Mouse (Mus musculus): ENCODE results near the gene Strbp. TPM values are rescaled to one million over a fixed set of nuclear protein-coding genes. Genes with fewer than 3 reads are reported as not detected.

Strbp gene
- polyA plus RNA-seq, 1 experiment from 2014 or later = 45.5 TPM

- DNase-seq (ENCODE audit: low spot score) = no peak
- Histone ChIP-seq H3K4me1 (no peaks in the 10 kb centered on the region), H3K9me3 (replicated peaks) (no peaks in the 10 kb centered on the region), H3K4me3 (no peak overlapping the region), H3K36me3 (no peaks in the 10 kb centered on the region), H3K27me3 (ENCODE audit: low read depth, poor library complexity, severe bottlenecking) (no peaks in the 10 kb centered on the region), H3K27ac (no peak overlapping the region)
- 98% methylated on average over 7 of the region's 7 CpGs for WGBS
Measured at GRCm38 (mm10) chr2:37682197-37682811, 21.4 kb downstream of the Strbp start.

- DNase-seq (ENCODE audit: low spot score) = no peak
- Histone ChIP-seq H3K36me3 (no peaks in the 10 kb centered on the region), H3K27me3 (ENCODE audit: low read depth, poor library complexity, severe bottlenecking) (no peaks in the 10 kb centered on the region), H3K4me3 (no peak overlapping the region), H3K27ac (no peak overlapping the region), H3K9me3 (replicated peaks) (no peaks in the 10 kb centered on the region), H3K4me1 (no peaks in the 10 kb centered on the region)
- WGBS = 80% methylated on average over 1 of the region's 1 CpGs
Measured at GRCm38 (mm10) chr2:37651086-37651485, 52.6 kb downstream of the Strbp start.

- Histone ChIP-seq H3K9me3 (replicated peaks) (no peaks in the 10 kb centered on the region), H3K27me3 (ENCODE audit: low read depth, poor library complexity, severe bottlenecking) (no peaks in the 10 kb centered on the region), H3K4me3 (no peak overlapping the region), H3K36me3 (no peaks in the 10 kb centered on the region), H3K4me1 (no peaks in the 10 kb centered on the region), H3K27ac (no peak overlapping the region)
- WGBS = 88% methylated on average over 2 of the region's 2 CpGs
- DNase-seq (ENCODE audit: low spot score) = no peak
Measured at GRCm38 (mm10) chr2:37649590-37649989, 54.1 kb downstream of the Strbp start.

- H3K36me3 ChIP-seq = no peaks in the 10 kb centered on the region
- WGBS = 88% methylated on average over 1 of the region's 1 CpGs
- DNase-seq (ENCODE audit: low spot score) = no peak
- no peaks in the 10 kb centered on the region for H3K9me3 ChIP-seq (replicated peaks)
- H3K4me3 ChIP-seq = no peak overlapping the region
- no peak overlapping the region for H3K27ac ChIP-seq
- no peaks in the 10 kb centered on the region for H3K4me1 ChIP-seq
- no peaks in the 10 kb centered on the region for H3K27me3 ChIP-seq (ENCODE audit: low read depth, poor library complexity, severe bottlenecking)
Measured at GRCm38 (mm10) chr2:37648966-37649365, 54.7 kb downstream of the Strbp start.

GRCm38 (mm10) chr2:37623343-37623742, 80.3 kb downstream of the Strbp start:
- WGBS = 87% methylated on average over 2 of the region's 2 CpGs
- Histone ChIP-seq H3K9me3 (replicated peaks) (no peaks in the 10 kb centered on the region), H3K4me3 (no peak overlapping the region), H3K27ac (no peak overlapping the region), H3K36me3 (peaks cover 30% of the 10 kb centered on the region), H3K27me3 (ENCODE audit: low read depth, poor library complexity, severe bottlenecking) (no peaks in the 10 kb centered on the region), H3K4me1 (no peaks in the 10 kb centered on the region)
- DNase-seq (ENCODE audit: low spot score) = no peak

- H3K9me3 ChIP-seq (replicated peaks) = no peaks in the 10 kb centered on the region
- H3K27ac ChIP-seq = no peak overlapping the region
- no peak overlapping the region for H3K4me3 ChIP-seq
- H3K4me1 ChIP-seq = no peaks in the 10 kb centered on the region
- H3K36me3 ChIP-seq = peaks cover 27% of the 10 kb centered on the region
- no peaks in the 10 kb centered on the region for H3K27me3 ChIP-seq (ENCODE audit: low read depth, poor library complexity, severe bottlenecking)
- no peak for DNase-seq (ENCODE audit: low spot score)
Measured at GRCm38 (mm10) chr2:37587919-37588318, 115.7 kb downstream of the Strbp start.

- Histone ChIP-seq H3K4me3 (no peak overlapping the region), H3K36me3 (peaks cover 14% of the 10 kb centered on the region)
Measured at GRCm38 (mm10) chr2:37578185-37578584, 125.5 kb downstream of the Strbp start.

GRCm38 (mm10) chr2:37576661-37577060, 127.0 kb downstream of the Strbp start:
- H3K4me3 ChIP-seq = no peak overlapping the region
- H3K27me3 ChIP-seq (ENCODE audit: low read depth, poor library complexity, severe bottlenecking) = no peaks in the 10 kb centered on the region
- H3K36me3 ChIP-seq = peaks cover 14% of the 10 kb centered on the region
- no peak overlapping the region for H3K27ac ChIP-seq
- WGBS = 96% methylated on average over 1 of the region's 1 CpGs
- no peak for DNase-seq (ENCODE audit: low spot score)
- H3K9me3 ChIP-seq (replicated peaks) = no peaks in the 10 kb centered on the region
- no peaks in the 10 kb centered on the region for H3K4me1 ChIP-seq

More at GRCm38 (mm10) chr2:37578185-37578584, 125.5 kb downstream of the Strbp start:
- H3K9me3 ChIP-seq (replicated peaks) = no peaks in the 10 kb centered on the region
- no peaks in the 10 kb centered on the region for H3K27me3 ChIP-seq (ENCODE audit: low read depth, poor library complexity, severe bottlenecking)
- WGBS = 88% methylated on average over 2 of the region's 2 CpGs
- no peaks in the 10 kb centered on the region for H3K4me1 ChIP-seq
- no peak overlapping the region for H3K27ac ChIP-seq
- DNase-seq (ENCODE audit: low spot score) = no peak

- Histone ChIP-seq H3K36me3 (peaks cover 37% of the 10 kb centered on the region), H3K4me1 (no peaks in the 10 kb centered on the region), H3K27ac (no peak overlapping the region), H3K4me3 (no peak overlapping the region), H3K9me3 (replicated peaks) (no peaks in the 10 kb centered on the region), H3K27me3 (ENCODE audit: low read depth, poor library complexity, severe bottlenecking) (no peaks in the 10 kb centered on the region)
- DNase-seq (ENCODE audit: low spot score) = no peak
- WGBS = 94% methylated on average over 2 of the region's 2 CpGs
Measured at GRCm38 (mm10) chr2:37572141-37572540, 131.5 kb downstream of the Strbp start.

- peaks cover 51% of the 10 kb centered on the region for H3K36me3 ChIP-seq
- no peak overlapping the region for H3K4me3 ChIP-seq
- no peaks in the 10 kb centered on the region for H3K4me1 ChIP-seq
- H3K27ac ChIP-seq = no peak overlapping the region
- H3K9me3 ChIP-seq (replicated peaks) = no peaks in the 10 kb centered on the region
- no peaks in the 10 kb centered on the region for H3K27me3 ChIP-seq (ENCODE audit: low read depth, poor library complexity, severe bottlenecking)
- DNase-seq (ENCODE audit: low spot score) = no peak
- 95% methylated on average over 2 of the region's 2 CpGs for WGBS
Measured at GRCm38 (mm10) chr2:37570703-37571102, 133.0 kb downstream of the Strbp start.

GRCm38 (mm10) chr2:37569888-37570287, 133.8 kb downstream of the Strbp start:
- Histone ChIP-seq H3K27me3 (ENCODE audit: low read depth, poor library complexity, severe bottlenecking) (no peaks in the 10 kb centered on the region), H3K4me3 (no peak overlapping the region), H3K4me1 (no peaks in the 10 kb centered on the region), H3K36me3 (peaks cover 57% of the 10 kb centered on the region), H3K27ac (no peak overlapping the region), H3K9me3 (replicated peaks) (no peaks in the 10 kb centered on the region)
- DNase-seq (ENCODE audit: low spot score) = no peak
- 95% methylated on average over 5 of the region's 5 CpGs for WGBS

GRCm38 (mm10) chr2:37566035-37566434, 137.6 kb downstream of the Strbp start:
- no peak overlapping the region for H3K4me3 ChIP-seq
- H3K27me3 ChIP-seq (ENCODE audit: low read depth, poor library complexity, severe bottlenecking) = no peaks in the 10 kb centered on the region
- DNase-seq (ENCODE audit: low spot score) = no peak
- no peak overlapping the region for H3K27ac ChIP-seq
- 85% methylated on average over 1 of the region's 1 CpGs for WGBS
- H3K36me3 ChIP-seq = peaks cover 87% of the 10 kb centered on the region
- no peaks in the 10 kb centered on the region for H3K9me3 ChIP-seq (replicated peaks)
- no peaks in the 10 kb centered on the region for H3K4me1 ChIP-seq

- no peak for DNase-seq (ENCODE audit: low spot score)
- Histone ChIP-seq H3K9me3 (replicated peaks) (no peaks in the 10 kb centered on the region), H3K36me3 (peaks cover 92% of the 10 kb centered on the region), H3K27ac (no peak overlapping the region), H3K4me3 (no peak overlapping the region), H3K4me1 (no peaks in the 10 kb centered on the region), H3K27me3 (ENCODE audit: low read depth, poor library complexity, severe bottlenecking) (no peaks in the 10 kb centered on the region)
- 87% methylated on average over 2 of the region's 2 CpGs for WGBS
Measured at GRCm38 (mm10) chr2:37565579-37565978, 138.1 kb downstream of the Strbp start.

GRCm38 (mm10) chr2:37556366-37556765, 147.3 kb downstream of the Strbp start:
- H3K36me3 ChIP-seq = peaks cover 95% of the 10 kb centered on the region
- WGBS = 80% methylated on average over 2 of the region's 2 CpGs
- H3K4me1 ChIP-seq = no peaks in the 10 kb centered on the region
- no peaks in the 10 kb centered on the region for H3K9me3 ChIP-seq (replicated peaks)
- DNase-seq (ENCODE audit: low spot score) = no peak
- H3K27ac ChIP-seq = no peak overlapping the region
- H3K4me3 ChIP-seq = no peak overlapping the region
- no peaks in the 10 kb centered on the region for H3K27me3 ChIP-seq (ENCODE audit: low read depth, poor library complexity, severe bottlenecking)
